Mouse (Mus musculus) hindlimb bud, embryonic 11.5 days (tissue): Measurements from ENCODE around the gene Nos1ap.

ENCODE experiments used
- DNase-seq: peaks from one replicate; pipeline ENCODE4 v3.0.0-alpha.2; 2012; ENCODE audit warnings: low read depth, low spot score; ENCODE audit errors: extremely low spot score

Nos1ap gene

DNA sequence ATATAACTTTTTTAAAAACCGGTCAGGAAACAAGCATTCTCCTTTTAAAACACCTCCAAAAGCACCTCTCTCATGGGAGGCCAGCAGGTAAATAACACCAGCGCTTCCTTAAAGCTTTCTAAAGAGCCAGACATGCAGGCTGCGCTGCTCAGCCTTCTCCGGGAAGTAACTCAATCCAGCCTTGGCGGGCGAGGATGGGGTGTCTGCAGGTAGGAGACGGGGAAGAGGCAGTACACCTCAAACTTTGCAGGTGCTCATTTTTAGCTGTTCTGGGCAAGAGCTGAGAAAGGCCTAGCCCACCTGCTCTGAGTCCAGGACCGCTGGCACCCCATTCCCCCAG lies 812 bp downstream of the Nos1ap start:
- no peak for DNase-seq

DNA sequence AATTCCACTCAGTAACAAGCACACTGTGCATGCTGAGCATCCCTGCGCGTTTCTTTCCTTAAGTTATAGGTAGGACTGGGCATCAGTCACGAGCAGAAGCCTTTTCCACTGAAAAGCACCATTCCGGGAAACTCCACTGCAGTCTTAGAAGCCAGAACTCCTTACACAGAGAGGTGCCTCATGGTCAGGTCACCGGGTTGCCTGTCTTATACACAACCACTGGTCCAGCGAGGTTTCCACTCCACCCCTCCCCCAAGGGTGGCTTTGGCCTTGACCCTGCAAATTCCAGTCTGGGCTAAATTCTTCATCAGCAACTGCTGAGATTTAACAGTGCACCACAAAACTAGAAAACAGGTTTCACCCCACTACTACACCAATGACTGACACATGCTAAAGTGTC lies 1.3 kb downstream of the Nos1ap start:
- no peak for DNase-seq

GRCm38 (mm10) chr1:170586715-170587114 lies 2.9 kb downstream of the Nos1ap start:
- no peak for DNase-seq

DNA sequence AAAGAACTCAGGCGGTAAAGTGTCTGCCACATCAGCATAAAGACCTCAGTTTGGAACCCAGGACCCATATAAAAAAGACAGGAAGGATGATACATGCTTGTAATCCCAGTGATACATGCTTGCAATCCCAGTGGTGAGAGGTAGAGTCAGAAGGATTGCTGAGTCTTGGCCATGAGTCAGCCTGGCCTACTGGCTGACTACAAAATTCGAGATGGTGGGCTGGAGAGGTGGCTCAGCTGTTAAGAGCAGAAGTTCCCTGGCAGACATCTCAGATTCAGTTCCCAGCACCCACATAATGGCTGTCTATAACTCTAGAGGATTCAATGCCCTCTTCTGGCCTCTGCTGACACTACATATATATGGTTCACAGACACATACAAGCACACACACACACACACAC lies 5.7 kb downstream of the Nos1ap start:
- DNase-seq = no peak

- no peak for DNase-seq
Measured at GRCm38 (mm10) chr1:170582341-170582740, 7.3 kb downstream of the Nos1ap start.

- DNase-seq = no peak
Measured at GRCm38 (mm10) chr1:170580485-170581110, 9.1 kb downstream of the Nos1ap start.

GRCm38 (mm10) chr1:170579476-170579875 lies 10.2 kb downstream of the Nos1ap start:
- DNase-seq = no peak

DNA sequence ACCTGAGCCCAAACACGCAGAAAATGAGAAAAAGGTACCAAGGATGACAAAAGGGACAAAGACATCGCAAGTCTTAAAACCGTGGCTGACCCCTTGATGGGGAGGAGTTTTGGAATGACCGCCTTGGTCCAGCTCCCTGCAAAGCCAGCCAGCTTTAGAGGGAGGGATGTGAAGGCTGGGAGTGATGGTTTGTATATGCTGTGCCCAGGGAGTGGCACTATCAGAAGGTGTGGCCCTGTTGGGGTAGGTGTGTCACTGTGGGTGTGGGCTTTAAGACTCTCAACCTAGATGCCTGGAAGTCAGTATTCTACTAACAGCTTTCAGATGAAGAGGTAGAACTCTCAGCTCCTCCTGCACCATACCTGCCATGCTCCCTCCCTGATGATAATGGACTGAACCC lies 10.6 kb downstream of the Nos1ap start:
- no peak for DNase-seq

- no peak for DNase-seq
Measured at GRCm38 (mm10) chr1:170576728-170577065, 13.0 kb downstream of the Nos1ap start.

DNA sequence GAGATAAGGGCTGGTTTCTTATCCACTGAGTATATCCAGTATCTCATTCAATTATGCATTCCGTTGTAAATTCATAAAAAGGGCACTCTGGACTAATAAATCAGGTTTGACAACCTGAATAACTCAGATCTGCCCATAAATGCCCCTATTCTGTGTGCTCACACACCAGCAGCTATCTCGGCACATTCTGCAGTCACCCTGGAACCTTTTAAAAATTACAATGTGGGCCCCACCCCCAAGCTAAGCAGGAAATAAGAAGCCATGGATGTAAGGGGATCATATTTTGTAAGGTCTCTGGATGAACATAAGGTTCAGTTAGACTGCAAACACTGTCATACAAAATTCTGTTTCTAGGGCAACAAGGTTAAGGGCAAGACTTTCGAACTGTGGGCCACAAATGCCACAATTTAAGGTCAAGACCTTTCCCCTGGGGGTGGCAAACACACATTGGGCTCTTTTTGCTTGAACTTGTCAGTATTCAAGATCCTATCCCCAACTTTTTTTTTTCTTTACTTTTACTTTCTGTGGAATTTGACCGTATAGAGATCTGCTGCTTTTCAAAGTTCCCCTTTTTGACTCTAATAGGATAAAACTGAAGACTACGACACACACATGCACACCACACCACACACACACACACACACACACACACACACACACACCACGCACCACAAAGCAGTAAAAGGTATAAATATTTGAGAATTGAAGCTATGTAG lies 13.5 kb downstream of the Nos1ap start:
- DNase-seq = no peak

DNA sequence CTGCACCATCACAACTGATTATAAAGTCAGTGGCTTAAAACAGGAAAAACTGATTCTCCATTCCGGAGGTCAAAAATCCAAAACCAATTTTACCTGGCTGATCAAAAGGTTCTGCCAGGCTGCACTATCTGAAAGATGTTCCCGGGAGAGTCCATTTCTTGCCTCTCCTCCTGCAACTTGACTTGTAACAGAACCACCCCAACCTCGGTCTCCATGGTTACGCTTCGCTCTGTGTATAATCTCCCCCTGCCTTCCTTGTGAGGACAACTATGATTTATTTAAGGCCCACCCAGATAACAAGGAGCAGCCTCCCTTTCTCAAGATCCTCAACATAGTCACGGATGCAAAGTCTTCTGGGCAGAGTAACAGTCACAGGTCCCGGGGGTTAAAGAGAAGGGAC lies 16.5 kb downstream of the Nos1ap start:
- DNase-seq = no peak

DNA sequence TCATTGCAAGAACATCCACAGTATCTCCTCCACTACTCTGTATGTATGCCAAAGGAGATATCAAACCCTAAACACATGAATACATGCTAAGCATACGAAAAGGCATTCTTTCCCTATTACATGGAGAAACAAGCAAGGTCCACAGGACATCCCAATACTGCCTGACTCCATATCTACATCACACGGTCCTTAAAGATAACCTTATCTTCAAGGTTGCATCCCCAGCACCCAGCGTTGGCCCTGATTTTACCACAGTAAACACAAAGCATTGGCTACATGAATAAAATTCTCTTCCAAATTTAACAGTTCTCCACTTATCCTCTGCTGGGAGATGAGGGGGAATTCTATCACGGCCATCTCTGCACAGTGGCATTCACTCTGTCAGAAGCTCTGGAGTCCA lies 22.7 kb downstream of the Nos1ap start:
- DNase-seq = no peak

DNA sequence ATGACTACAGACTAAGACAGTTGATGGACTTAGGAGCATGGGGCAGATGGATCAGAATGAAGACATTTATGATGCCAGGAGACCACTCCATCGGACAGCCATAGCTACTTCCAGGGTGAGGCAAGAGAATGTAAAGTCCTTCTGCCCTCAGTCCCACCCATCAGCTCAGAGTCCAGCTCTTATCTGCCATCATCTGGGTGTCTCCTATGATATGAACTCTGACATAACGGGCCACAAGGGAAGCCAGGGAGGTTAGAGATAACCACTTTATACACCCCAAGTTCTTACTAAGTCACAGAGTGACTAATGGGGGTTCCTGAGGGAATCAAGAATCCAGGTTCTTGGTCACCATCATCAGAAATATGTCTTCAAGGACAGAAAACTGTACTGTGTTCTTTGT lies 23.1 kb downstream of the Nos1ap start:
- DNase-seq = no peak

DNA sequence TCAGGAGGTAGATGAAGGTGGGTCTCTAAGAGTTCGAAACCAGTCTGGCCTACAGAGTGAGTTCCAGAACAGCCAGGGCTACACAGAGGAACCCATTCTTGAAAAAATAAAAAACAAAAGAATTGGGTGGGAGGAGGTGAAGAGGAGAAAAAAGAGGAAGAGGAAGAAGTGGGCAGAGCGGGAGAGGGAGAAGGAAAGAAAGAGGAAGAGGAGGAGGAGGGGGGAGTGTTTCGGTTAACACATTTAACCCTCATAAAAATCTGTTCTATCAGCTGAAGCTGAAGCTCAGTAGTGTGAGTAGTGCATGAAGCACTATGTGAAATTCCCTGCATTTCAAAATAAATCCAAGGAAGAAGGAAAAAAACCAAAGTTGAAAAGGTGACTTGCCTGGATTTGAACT lies 24.7 kb downstream of the Nos1ap start:
- DNase-seq = no peak

GRCm38 (mm10) chr1:170562431-170562830 lies 27.2 kb downstream of the Nos1ap start:
- DNase-seq = no peak

- DNase-seq = no peak
Measured at GRCm38 (mm10) chr1:170560768-170561167, 28.9 kb downstream of the Nos1ap start.

- no peak for DNase-seq
Measured at GRCm38 (mm10) chr1:170557962-170558361, 31.7 kb downstream of the Nos1ap start.

- DNase-seq = no peak
Measured at GRCm38 (mm10) chr1:170556696-170557095, 33.0 kb downstream of the Nos1ap start.

DNA sequence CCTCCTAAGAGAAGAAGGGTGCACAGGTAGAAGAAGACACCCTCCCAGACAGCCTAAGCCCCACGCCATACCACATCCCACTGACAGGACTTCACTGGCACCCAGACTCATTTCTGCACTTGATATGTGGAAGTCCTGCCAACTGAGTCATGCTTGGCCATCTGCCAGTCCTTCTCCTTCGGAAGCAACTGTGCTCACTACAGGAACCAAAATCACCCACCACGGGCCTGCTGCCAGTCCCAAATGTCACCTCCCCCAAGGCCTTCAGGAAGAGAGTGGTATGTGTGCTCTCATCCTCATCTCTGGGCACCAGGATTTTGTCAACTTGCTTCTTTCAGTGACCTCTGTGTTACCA lies 34.7 kb downstream of the Nos1ap start:
- DNase-seq = no peak

DNA sequence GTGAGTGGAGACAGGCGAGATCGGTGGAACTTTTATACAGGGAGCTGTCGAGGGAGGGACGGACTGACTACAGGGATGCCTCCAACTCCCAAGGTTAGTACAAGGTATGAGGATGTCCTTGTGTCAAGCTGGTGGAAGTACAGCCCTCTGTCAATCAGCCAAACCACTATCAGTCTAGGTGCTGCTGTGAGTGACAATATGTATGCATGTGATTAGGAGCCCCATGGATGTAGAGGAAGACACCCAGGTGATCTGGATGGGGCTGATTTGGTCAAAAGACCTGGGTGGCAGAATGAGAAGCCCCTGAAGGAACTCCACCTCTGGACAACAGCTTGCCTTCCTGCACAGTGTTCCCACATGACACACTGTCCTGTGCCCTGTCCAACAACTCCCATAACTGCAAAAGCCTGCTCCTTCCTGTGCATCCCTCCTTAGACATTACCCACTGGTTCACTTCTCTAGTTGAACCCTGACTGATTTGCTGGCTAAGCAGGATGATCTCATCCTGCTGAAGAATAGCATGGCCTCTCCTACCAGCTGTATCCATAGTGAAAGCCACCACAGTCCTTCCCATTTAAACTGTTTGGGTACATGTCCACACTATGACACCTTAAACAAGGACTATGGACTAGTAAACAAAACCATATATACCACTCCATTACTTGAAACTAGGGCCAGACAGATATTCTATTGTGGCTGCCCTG lies 35.3 kb downstream of the Nos1ap start:
- DNase-seq = no peak

DNA sequence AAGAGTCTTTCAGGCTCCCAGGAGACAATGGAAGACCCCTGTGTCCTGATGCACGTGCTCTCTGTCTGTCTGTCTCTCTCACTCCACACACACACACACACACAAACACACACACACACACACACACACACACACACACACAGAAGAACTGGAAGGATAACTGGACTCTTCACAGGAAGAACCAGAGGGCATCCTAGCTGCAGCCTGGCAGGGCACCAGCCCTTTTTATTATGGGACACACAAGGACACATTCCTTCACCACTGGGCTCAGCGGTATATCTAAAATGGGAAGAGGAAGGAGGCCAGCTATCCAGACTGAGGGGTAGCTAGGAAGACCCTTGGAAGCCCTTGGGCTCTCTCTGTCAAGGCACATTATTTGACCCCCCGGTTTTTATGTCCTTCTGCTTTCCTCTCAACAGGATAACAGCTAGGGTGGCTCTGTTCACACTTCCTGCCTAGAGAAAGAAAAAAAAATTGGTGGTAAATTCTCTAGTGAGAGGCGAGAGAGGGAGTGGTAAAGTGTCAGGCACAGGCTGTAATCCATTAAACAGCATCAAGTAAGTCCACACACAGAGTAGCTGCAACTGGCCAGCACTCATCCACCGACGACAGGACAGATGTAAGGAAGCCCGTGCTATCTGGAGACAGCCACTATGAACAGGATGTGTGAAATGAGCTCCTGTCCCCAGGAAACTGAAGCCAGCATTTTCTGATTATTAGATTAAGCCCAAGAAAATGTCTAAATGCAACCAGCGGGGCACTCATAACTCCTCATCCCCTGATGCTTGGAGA lies 38.8 kb downstream of the Nos1ap start:
- DNase-seq = no peak

DNA sequence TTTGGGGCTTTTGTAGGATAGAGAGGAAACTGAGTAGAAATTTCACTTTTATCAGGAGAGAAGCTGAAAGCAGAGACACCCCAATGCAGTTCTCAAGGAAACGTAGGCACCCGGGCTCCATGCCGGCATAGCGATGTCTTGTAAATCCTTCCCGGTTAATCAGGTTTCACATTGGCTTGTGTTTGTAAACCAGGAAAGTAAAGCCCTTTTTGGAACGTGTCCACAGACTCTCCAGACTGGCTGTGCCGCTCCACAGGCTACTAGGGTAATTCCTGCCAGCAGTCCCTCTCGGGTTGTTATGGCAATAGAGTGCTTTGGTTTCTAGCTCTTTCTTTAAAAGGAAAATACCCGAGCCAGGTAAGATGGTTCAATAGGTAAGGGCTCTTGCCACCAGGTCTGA lies 40.6 kb downstream of the Nos1ap start:
- DNase-seq = no peak
